Mouse (Mus musculus): ENCODE data around the gene Erp29.

Erp29 gene

GRCm38 (mm10) chr5:121449976-121450375, 2.3 kb downstream of the Erp29 start:
- DNase-seq (ENCODE audit: low spot score in 2 of 2): peak; percentile 71 to 82

- no peak for DNase-seq (ENCODE audit: low spot score in 2 of 2)
These were observed 3.9 kb downstream of the Erp29 start for GRCm38 (mm10) chr5:121448450-121448849.

GRCm38 (mm10) chr5:121444870-121445269, 7.4 kb downstream of the Erp29 start:
- DNase-seq (ENCODE audit: low spot score in 2 of 2): no peak

- DNase-seq (ENCODE audit: low spot score in 2 of 2): peak in 1 of 2 experiments; percentile 48
These were observed 8.8 kb downstream of the Erp29 start for GRCm38 (mm10) chr5:121443548-121443947.

GRCm38 (mm10) chr5:121438756-121439155, 13.6 kb downstream of the Erp29 start:
- DNase-seq (ENCODE audit: low spot score in 2 of 2): no peak

GRCm38 (mm10) chr5:121438131-121438530, 14.2 kb downstream of the Erp29 start:
- no peak for DNase-seq (ENCODE audit: low spot score in 2 of 2)

- DNase-seq (ENCODE audit: low spot score in 2 of 2): no peak
These were observed 23.4 kb downstream of the Erp29 start for GRCm38 (mm10) chr5:121428954-121429353.

GRCm38 (mm10) chr5:121423297-121423696, 29.0 kb downstream of the Erp29 start:
- DNase-seq (ENCODE audit: low spot score in 2 of 2): no peak

- no peak for DNase-seq (ENCODE audit: low spot score in 2 of 2)
These were observed 29.5 kb downstream of the Erp29 start for GRCm38 (mm10) chr5:121422787-121423186.

- DNase-seq (ENCODE audit: low spot score in 2 of 2): no peak
These were observed 31.6 kb downstream of the Erp29 start for GRCm38 (mm10) chr5:121420721-121421120.

GRCm38 (mm10) chr5:121410975-121411374, 41.3 kb downstream of the Erp29 start:
- DNase-seq (ENCODE audit: low spot score in 2 of 2): no peak

GRCm38 (mm10) chr5:121407856-121408255, 44.5 kb downstream of the Erp29 start:
- no peak for DNase-seq (ENCODE audit: low spot score in 2 of 2)

GRCm38 (mm10) chr5:121400849-121401248, 51.5 kb downstream of the Erp29 start:
- no peak for DNase-seq (ENCODE audit: low spot score in 2 of 2)

- DNase-seq (ENCODE audit: low spot score in 2 of 2): no peak
These were observed 52.2 kb downstream of the Erp29 start for GRCm38 (mm10) chr5:121400064-121400463.

- no peak for DNase-seq (ENCODE audit: low spot score in 2 of 2)
These were observed 52.8 kb downstream of the Erp29 start for GRCm38 (mm10) chr5:121399540-121399939.

GRCm38 (mm10) chr5:121398965-121399462, 53.3 kb downstream of the Erp29 start:
- DNase-seq (ENCODE audit: low spot score in 2 of 2): no peak

- peak in 1 of 2 experiments; percentile 36 for DNase-seq (ENCODE audit: low spot score in 2 of 2)
These were observed 54.0 kb downstream of the Erp29 start for GRCm38 (mm10) chr5:121398146-121398964.

GRCm38 (mm10) chr5:121397187-121398145, 54.8 kb downstream of the Erp29 start, which contains the start of gene Naa25:
Gene Naa25 (plus strand): TSS chr5:121397936.
- DNase-seq (ENCODE audit: low spot score in 2 of 2): peak; percentile 95 to 96

GRCm38 (mm10) chr5:121395621-121396020, 56.7 kb downstream of the Erp29 start:
- no peak for DNase-seq (ENCODE audit: low spot score in 2 of 2)

- DNase-seq (ENCODE audit: low spot score in 2 of 2): no peak
These were observed 58.9 kb downstream of the Erp29 start for GRCm38 (mm10) chr5:121393402-121393801.

- DNase-seq (ENCODE audit: low spot score in 2 of 2): peak in 1 of 2 experiments; percentile 39
These were observed 59.5 kb downstream of the Erp29 start for GRCm38 (mm10) chr5:121392667-121393380.

Data from spleen, postnatal 36 days (tissue).